Mouse (Mus musculus) 3134 (cell line): ENCODE measurements at regions not wholly inside any gene's neighbourhood (a gene's known extent, or its start where the extent isn't known, plus 50 kb on each side); places are given as distances from the start of the nearest gene placed in this dataset.
"Not testable (repeated sequence)": the region's sequence is repeated elsewhere in the genome, so short reads cannot be mapped to it uniquely, and the experiment has no call there.

Experiments
- DNase-seq: peaks from one replicate; pipeline ENCODE4 v3.0.0-alpha.2; 2011; ENCODE audit warnings: low spot score; ENCODE audit not compliant: insufficient read length; ENCODE audit errors: extremely low read depth

GRCm38 (mm10) chr15:34027111-34027510, 330.6 kb downstream of the 9430069I07Rik start:
- not testable (repeated sequence) for DNase-seq

- DNase-seq: no peak
Observed at GRCm38 (mm10) chr15:34025396-34025795, 332.3 kb downstream of the 9430069I07Rik start.

- peak; percentile 46 for DNase-seq
Observed at GRCm38 (mm10) chr15:34021857-34022256, 335.8 kb downstream of the 9430069I07Rik start.

- no peak for DNase-seq
Observed at GRCm38 (mm10) chr15:34016397-34017156, 341.1 kb downstream of the 9430069I07Rik start.

- no peak for DNase-seq
Observed at GRCm38 (mm10) chr15:34008591-34008990, 349.1 kb downstream of the 9430069I07Rik start.

GRCm38 (mm10) chr15:33992383-33992782, 365.3 kb downstream of the 9430069I07Rik start:
- DNase-seq: no peak

GRCm38 (mm10) chr15:33975077-33975476, 382.6 kb downstream of the 9430069I07Rik start:
- peak; percentile 15 for DNase-seq

- DNase-seq: no peak
Observed at GRCm38 (mm10) chr15:33973466-33973865, 384.2 kb downstream of the 9430069I07Rik start.

GRCm38 (mm10) chr15:33969409-33969808, 388.3 kb downstream of the 9430069I07Rik start:
- DNase-seq: no peak

GRCm38 (mm10) chr15:33935013-33935664, 422.5 kb downstream of the 9430069I07Rik start:
- DNase-seq: peak; percentile 49

- DNase-seq: no peak
Observed at GRCm38 (mm10) chr15:33926446-33926845, 431.2 kb downstream of the 9430069I07Rik start.

- DNase-seq: peak; percentile 81
Observed at GRCm38 (mm10) chr15:33924094-33924890, 433.4 kb downstream of the 9430069I07Rik start.

- no peak for DNase-seq
Observed at GRCm38 (mm10) chr15:33914891-33915290, 442.8 kb downstream of the 9430069I07Rik start.

- DNase-seq: peak; percentile 87
Observed at GRCm38 (mm10) chr15:33906727-33907479, 450.8 kb downstream of the 9430069I07Rik start.

- no peak for DNase-seq
Observed at GRCm38 (mm10) chr15:33896076-33896475, 461.6 kb downstream of the 9430069I07Rik start.

- DNase-seq: no peak
Observed at GRCm38 (mm10) chr15:33890606-33891005, 467.1 kb downstream of the 9430069I07Rik start.

- no peak for DNase-seq
Observed at GRCm38 (mm10) chr15:33888865-33889368, 468.8 kb downstream of the 9430069I07Rik start.

GRCm38 (mm10) chr15:33862224-33862752, 495.4 kb downstream of the 9430069I07Rik start:
- no peak for DNase-seq

- DNase-seq: no peak
Observed at GRCm38 (mm10) chr15:33825435-33826088, 532.1 kb downstream of the 9430069I07Rik start.
